Mouse (Mus musculus): ENCODE results near the gene Flot1. TPM values are rescaled to one million over a fixed set of nuclear protein-coding genes. Genes with fewer than 3 reads are reported as not detected.
A peak's percentile ranks its signal among the peaks of the same experiment; 100 is the strongest.

Flot1 gene
- polyA plus RNA-seq, 1 experiment from 2014 or later, result 59.3 TPM

DNA sequence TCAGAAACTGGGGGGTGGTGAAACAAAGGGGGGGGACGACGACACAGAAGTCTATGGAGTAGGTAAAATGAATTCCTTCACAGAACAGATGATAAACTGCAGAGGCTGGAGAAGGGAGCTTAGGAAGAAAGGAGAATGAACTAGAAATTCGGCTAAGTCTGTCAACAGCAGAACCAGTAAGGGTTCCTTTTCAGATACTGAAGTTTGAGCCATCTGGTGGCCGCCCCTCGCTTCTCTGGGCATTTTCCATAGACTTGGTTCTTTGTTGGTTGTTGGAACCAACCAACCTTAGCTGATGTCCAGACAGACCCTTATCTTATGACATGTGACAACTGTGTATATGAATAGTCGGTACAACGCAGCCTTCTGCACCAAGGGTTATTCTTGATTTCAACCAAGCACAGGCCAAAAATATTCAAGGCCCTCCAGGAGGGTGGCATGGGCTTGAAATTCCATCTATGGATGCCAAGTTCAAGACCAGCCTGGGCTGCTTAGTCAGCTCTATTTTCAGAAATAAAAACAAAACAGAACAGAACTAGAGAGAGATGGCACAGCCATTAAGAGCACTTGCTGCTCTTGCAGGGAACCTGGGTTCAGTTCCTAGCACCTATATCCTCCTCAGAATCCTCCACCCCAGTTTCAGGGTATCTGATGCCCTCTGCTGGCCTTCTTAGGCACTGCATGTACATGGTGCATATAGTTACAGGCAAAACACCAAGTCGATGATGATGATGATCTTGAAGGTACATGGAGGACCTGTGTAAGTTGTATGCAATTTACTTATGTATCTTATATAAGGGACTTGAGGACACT lies 48.1 kb downstream of the Flot1 start:
- H3K36me3 ChIP-seq (ENCODE audit: control insufficient read depth, insufficient read depth, low read length), result peaks cover 4% of the 10 kb centered on the region; the same call in 1 of the 2 replicates
- H3K27me3 ChIP-seq (replicated peaks; ENCODE audit: control insufficient read depth, insufficient read depth, low read length), result peaks cover 4% of the 10 kb centered on the region; the same call in 1 of the 2 replicates
- H3K9me3 ChIP-seq (ENCODE audit: control insufficient read depth, low read length), result peaks cover 4% of the 10 kb centered on the region; the same call in 1 of the 2 replicates
- H3K4me3 ChIP-seq (ENCODE audit: low read depth, low read length), result peak overlapping the region; percentile 59
- peak overlapping the region; percentile 82 for H3K27ac ChIP-seq (ENCODE audit: low read depth, low read length)
- no peak overlapping the region; the same call in 1 of the 2 replicates for H3K9ac ChIP-seq (ENCODE audit: low read depth, low read length)
- WGBS, result 51% methylated on average over 8 of the region's 8 CpGs
- DNase-seq (ENCODE audit: low spot score) (no peak), ATAC-seq (replicated peaks; ENCODE audit: low FRiP score) (no peak)
- peak overlapping the region; percentile 97 for H3K4me2 ChIP-seq
- H3K4me1 ChIP-seq (replicated peaks; ENCODE audit: control insufficient read depth, insufficient read depth, low read length), result peaks cover 49% of the 10 kb centered on the region

- 20% methylated on average over 21 of the region's 21 CpGs for WGBS
- peak; percentile 60 for ATAC-seq (replicated peaks; ENCODE audit: low FRiP score)
- peak overlapping the region; percentile 38 for H3K4me2 ChIP-seq
These were observed 50.9 kb downstream of the Flot1 start for GRCm38 (mm10) chr17:35873774-35874519.

GRCm38 (mm10) chr17:35874721-35875120 lies 51.7 kb downstream of the Flot1 start:
- H3K27ac ChIP-seq (ENCODE audit: low read depth, low read length), result no peak overlapping the region
- peaks cover 4% of the 10 kb centered on the region; the same call in 1 of the 2 replicates for H3K36me3 ChIP-seq (ENCODE audit: control insufficient read depth, insufficient read depth, low read length)
- H3K4me2 ChIP-seq, result no peak overlapping the region
- no peak overlapping the region for H3K9ac ChIP-seq (ENCODE audit: low read depth, low read length)
- peaks cover 29% of the 10 kb centered on the region for H3K4me1 ChIP-seq (replicated peaks; ENCODE audit: control insufficient read depth, insufficient read depth, low read length)
- no peaks in the 10 kb centered on the region for H3K27me3 ChIP-seq (replicated peaks; ENCODE audit: control insufficient read depth, insufficient read depth, low read length)
- peaks cover 4% of the 10 kb centered on the region; the same call in 1 of the 2 replicates for H3K9me3 ChIP-seq (ENCODE audit: control insufficient read depth, low read length)
- ATAC-seq (replicated peaks; ENCODE audit: low FRiP score) (no peak), DNase-seq (ENCODE audit: low spot score) (no peak)
- WGBS, result 92% methylated on average over 6 of the region's 6 CpGs
- H3K4me3 ChIP-seq (ENCODE audit: low read depth, low read length), result no peak overlapping the region

More at GRCm38 (mm10) chr17:35873774-35874519, 50.9 kb downstream of the Flot1 start:
- H3K4me1 ChIP-seq (replicated peaks; ENCODE audit: control insufficient read depth, insufficient read depth, low read length), result peaks cover 37% of the 10 kb centered on the region
- peaks cover 4% of the 10 kb centered on the region; the same call in 1 of the 2 replicates for H3K9me3 ChIP-seq (ENCODE audit: control insufficient read depth, low read length)
- DNase-seq (ENCODE audit: low spot score), result peak; percentile 85
- H3K36me3 ChIP-seq (ENCODE audit: control insufficient read depth, insufficient read depth, low read length), result peaks cover 4% of the 10 kb centered on the region; the same call in 1 of the 2 replicates
- no peak overlapping the region for H3K4me3 ChIP-seq (ENCODE audit: low read depth, low read length)
- H3K27ac ChIP-seq (ENCODE audit: low read depth, low read length), result peak overlapping the region; percentile 28; the same call in 1 of the 2 replicates
- H3K27me3 ChIP-seq (replicated peaks; ENCODE audit: control insufficient read depth, insufficient read depth, low read length), result no peaks in the 10 kb centered on the region
- peak overlapping the region; percentile 40; the same call in 1 of the 2 replicates for H3K9ac ChIP-seq (ENCODE audit: low read depth, low read length)

DNA sequence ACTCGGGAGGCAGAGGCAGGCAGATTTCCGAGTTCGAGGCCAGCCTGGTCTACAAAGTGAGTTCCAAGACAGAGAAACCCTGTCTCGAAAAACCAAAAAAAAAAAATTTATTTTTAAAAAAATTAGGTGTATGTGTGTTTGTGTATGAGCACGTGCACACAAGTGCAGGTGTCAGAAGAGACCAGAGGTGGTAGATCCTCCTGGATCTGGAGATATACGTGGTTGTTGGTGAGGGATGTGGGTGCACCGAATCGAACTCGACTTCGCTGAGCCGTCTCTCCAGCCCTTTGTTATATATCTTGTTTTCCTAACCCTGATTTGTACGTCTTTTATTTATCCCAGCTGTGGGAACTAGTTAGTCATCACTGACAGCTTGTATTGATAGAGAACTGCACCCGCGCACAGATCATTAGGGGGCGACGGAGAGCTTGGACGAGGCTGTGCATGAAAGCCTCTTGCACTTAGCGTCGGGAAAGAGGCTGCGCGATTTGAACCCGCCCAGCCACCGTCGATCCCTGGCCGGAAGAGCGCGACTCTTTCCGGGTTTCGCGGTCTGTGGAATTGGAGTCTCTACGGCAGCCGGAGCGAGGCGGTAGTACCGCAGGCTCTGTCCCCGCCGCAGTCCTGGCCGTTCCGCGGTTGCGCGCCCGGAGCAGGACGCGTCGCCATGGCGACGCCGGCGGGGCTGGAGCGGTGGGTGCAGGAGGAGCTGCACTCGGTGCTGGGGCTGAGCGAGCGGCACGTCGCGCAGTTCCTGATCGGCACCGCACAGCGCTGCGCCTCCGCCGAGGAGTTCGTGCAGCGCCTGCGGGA lies 56.4 kb downstream of the Flot1 start, which contains the start of gene Dhx16:
Gene Dhx16 (plus strand): TSS at position 575 of the 813 bp plus-strand sequence.
- ATAC-seq (replicated peaks; ENCODE audit: low FRiP score) (peak; percentile 88), DNase-seq (ENCODE audit: low spot score) (peak; percentile 97)
- Histone ChIP-seq H3K4me1 (replicated peaks; ENCODE audit: control insufficient read depth, insufficient read depth, low read length) (peaks cover 13% of the 10 kb centered on the region), H3K4me2 (peak within 1 kb of the TSS; percentile 88), H3K9ac (ENCODE audit: low read depth, low read length) (peak within 1 kb of the TSS; percentile 92), H3K9me3 (ENCODE audit: control insufficient read depth, low read length) (no peaks in the 10 kb centered on the region), H3K36me3 (ENCODE audit: control insufficient read depth, insufficient read depth, low read length) (peaks cover 27% of the 10 kb centered on the region), H3K27ac (ENCODE audit: low read depth, low read length) (peak within 1 kb of the TSS; percentile 54), H3K27me3 (replicated peaks; ENCODE audit: control insufficient read depth, insufficient read depth, low read length) (no peaks in the 10 kb centered on the region), H3K4me3 (ENCODE audit: low read depth, low read length) (peak within 1 kb of the TSS; percentile 99)
- WGBS, result 6% methylated on average over 66 of the region's 66 CpGs

Small RNA genes lying within 50 kb of the gene (microRNA-seq; reads per million reads assigned to microRNA genes)
- gene Gm28033 (ENCODE audit: borderline number of aligned reads), result 3.5 reads per million, percentile 4 among the genes with 10 or more reads in this experiment

Other genes with a start within 250 kb of the Flot1 start
- gene Sfta2, start 221.7 kb upstream of the Flot1 start, polyA plus RNA-seq (2014; fragmentation: Nextera tagmentation; extraction: Ambion mirVana), result 0.32 TPM in 1 of 2 replicates, not detected in the other
- not detected in 2 replicates for gene Gm9573, start 196.6 kb upstream of the Flot1 start, polyA plus RNA-seq (2014; fragmentation: Nextera tagmentation; extraction: Ambion mirVana)
- gene Mucl3, start 179.5 kb upstream of the Flot1 start, polyA plus RNA-seq (2014; fragmentation: Nextera tagmentation; extraction: Ambion mirVana), result 0.09 and 0.18 TPM in 2 replicates
- gene Vars2, start 155.6 kb upstream of the Flot1 start, polyA plus RNA-seq (2014; fragmentation: Nextera tagmentation; extraction: Ambion mirVana), result 18.8 and 20.6 TPM in 2 replicates
- 55.3 and 58.6 TPM in 2 replicates for gene Gtf2h4, start 149.5 kb upstream of the Flot1 start, polyA plus RNA-seq (2014; fragmentation: Nextera tagmentation; extraction: Ambion mirVana)
- gene Ddr1, start 118.6 kb upstream of the Flot1 start, polyA plus RNA-seq (2014; fragmentation: Nextera tagmentation; extraction: Ambion mirVana), result 13.2 and 15.9 TPM in 2 replicates
- 9.4 and 9.9 TPM in 2 replicates for gene Ier3, start 1.5 kb upstream of the Flot1 start, polyA plus RNA-seq (2014; fragmentation: Nextera tagmentation; extraction: Ambion mirVana)
- gene Tubb5, start 15.1 kb downstream of the Flot1 start, polyA plus RNA-seq (2014; fragmentation: Nextera tagmentation; extraction: Ambion mirVana), result 843 and 854 TPM in 2 replicates
- 19.6 and 23.3 TPM in 2 replicates for gene Mdc1, start 18.3 kb downstream of the Flot1 start, polyA plus RNA-seq (2014; fragmentation: Nextera tagmentation; extraction: Ambion mirVana)
- gene Nrm, start 38.1 kb downstream of the Flot1 start, polyA plus RNA-seq (2014; fragmentation: Nextera tagmentation; extraction: Ambion mirVana), result 40.9 and 45.4 TPM in 2 replicates
- gene Ppp1r18, start 42.4 kb downstream of the Flot1 start, polyA plus RNA-seq (2014; fragmentation: Nextera tagmentation; extraction: Ambion mirVana), result 22.0 and 23.1 TPM in 2 replicates
- 69.1 and 70.4 TPM in 2 replicates for gene Dhx16, start 56.6 kb downstream of the Flot1 start, polyA plus RNA-seq (2014; fragmentation: Nextera tagmentation; extraction: Ambion mirVana)
- gene 2310061I04Rik, start 74.2 kb downstream of the Flot1 start, polyA plus RNA-seq (2014; fragmentation: Nextera tagmentation; extraction: Ambion mirVana), result 33.7 and 34.0 TPM in 2 replicates
- gene Atat1, start 86.8 kb downstream of the Flot1 start, polyA plus RNA-seq (2014; fragmentation: Nextera tagmentation; extraction: Ambion mirVana), result 39.5 and 40.0 TPM in 2 replicates
- 167 and 172 TPM in 2 replicates for gene Mrps18b, start 93.2 kb downstream of the Flot1 start, polyA plus RNA-seq (2014; fragmentation: Nextera tagmentation; extraction: Ambion mirVana)
- 35.4 and 39.7 TPM in 2 replicates for gene Ppp1r10, start 93.2 kb downstream of the Flot1 start, polyA plus RNA-seq (2014; fragmentation: Nextera tagmentation; extraction: Ambion mirVana)
- 132 and 134 TPM in 2 replicates for gene Abcf1, start 146.5 kb downstream of the Flot1 start, polyA plus RNA-seq (2014; fragmentation: Nextera tagmentation; extraction: Ambion mirVana)
- gene Gnl1, start 156.6 kb downstream of the Flot1 start, polyA plus RNA-seq (2014; fragmentation: Nextera tagmentation; extraction: Ambion mirVana), result 33.7 and 35.6 TPM in 2 replicates
- 22.0 and 22.8 TPM in 2 replicates for gene Prr3, start 157.0 kb downstream of the Flot1 start, polyA plus RNA-seq (2014; fragmentation: Nextera tagmentation; extraction: Ambion mirVana)
- 3.1 and 3.5 TPM in 2 replicates for gene H2-T24, start 197.3 kb downstream of the Flot1 start, polyA plus RNA-seq (2014; fragmentation: Nextera tagmentation; extraction: Ambion mirVana)
- gene H2-T23, start 209.6 kb downstream of the Flot1 start, polyA plus RNA-seq (2014; fragmentation: Nextera tagmentation; extraction: Ambion mirVana), result 15.9 and 16.1 TPM in 2 replicates
- gene H2-T22, start 219.5 kb downstream of the Flot1 start, polyA plus RNA-seq (2014; fragmentation: Nextera tagmentation; extraction: Ambion mirVana), result 9.5 and 10.2 TPM in 2 replicates
- not detected in 2 replicates for gene Gm6034, start 219.7 kb downstream of the Flot1 start, polyA plus RNA-seq (2014; fragmentation: Nextera tagmentation; extraction: Ambion mirVana)
- gene Gm11127, start 235.1 kb downstream of the Flot1 start, polyA plus RNA-seq (2014; fragmentation: Nextera tagmentation; extraction: Ambion mirVana), result not detected in 2 replicates

All from liver, embryonic 11.5 days (tissue).